Mouse (Mus musculus): ENCODE data around the gene Gm28374.
A peak's percentile ranks its signal among the peaks of the same experiment; 100 is the strongest.
"Not testable (repeated sequence)": the region's sequence is repeated elsewhere in the genome, so short reads cannot be mapped to it uniquely, and the experiment has no call there.

Gm28374 gene

GRCm38 (mm10) chr19:6082156-6082555 is at the start of gene Gm28374:
Gene Gm28374, minus strand, starts transcription at chr19:6082256.
- no peak for DNase-seq (ENCODE audit: low read depth, low spot score)

DNA sequence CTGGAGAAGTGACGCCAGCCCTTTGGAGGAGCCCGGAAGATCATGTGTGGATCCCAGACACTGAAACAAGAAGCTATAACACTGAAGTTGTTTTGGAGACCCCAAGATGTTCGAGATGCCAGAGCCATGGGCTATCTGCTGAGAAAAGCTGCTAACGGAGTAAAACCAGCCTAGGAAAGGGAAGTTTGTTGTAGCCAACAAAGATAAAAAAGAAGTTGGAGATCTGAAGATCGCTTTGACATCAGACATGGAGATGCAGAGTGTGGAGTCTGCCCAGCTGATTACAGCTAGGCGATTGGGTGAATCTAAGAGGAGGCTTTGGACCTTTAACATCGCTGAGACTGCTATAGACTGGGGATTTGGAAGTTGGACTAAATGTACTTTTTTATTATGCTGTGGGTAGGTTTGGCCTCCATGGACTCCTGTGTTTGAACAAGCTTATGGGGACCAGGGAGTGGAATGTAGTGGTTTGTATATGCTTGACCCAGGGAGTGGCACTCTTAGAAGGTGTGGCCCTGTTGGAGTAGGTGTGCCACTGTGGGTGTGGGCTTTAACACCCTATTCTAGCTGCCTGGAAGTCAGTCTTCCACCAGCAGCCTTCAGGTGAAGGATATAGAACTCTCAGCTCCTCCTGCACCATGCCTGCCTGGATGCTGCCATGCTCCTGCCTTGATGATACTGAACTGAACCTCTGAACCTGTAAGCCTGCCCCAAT is 48.5 kb upstream of the Gm28374 start:
- DNase-seq (ENCODE audit: low read depth, low spot score), result not testable (repeated sequence)

GRCm38 (mm10) chr19:6127760-6128341 is 45.8 kb upstream of the Gm28374 start, which contains the start of gene Snx15:
Gene Snx15, minus strand, starts transcription at chr19:6128304.
- DNase-seq (ENCODE audit: low read depth, low spot score), result peak; percentile 95

DNA sequence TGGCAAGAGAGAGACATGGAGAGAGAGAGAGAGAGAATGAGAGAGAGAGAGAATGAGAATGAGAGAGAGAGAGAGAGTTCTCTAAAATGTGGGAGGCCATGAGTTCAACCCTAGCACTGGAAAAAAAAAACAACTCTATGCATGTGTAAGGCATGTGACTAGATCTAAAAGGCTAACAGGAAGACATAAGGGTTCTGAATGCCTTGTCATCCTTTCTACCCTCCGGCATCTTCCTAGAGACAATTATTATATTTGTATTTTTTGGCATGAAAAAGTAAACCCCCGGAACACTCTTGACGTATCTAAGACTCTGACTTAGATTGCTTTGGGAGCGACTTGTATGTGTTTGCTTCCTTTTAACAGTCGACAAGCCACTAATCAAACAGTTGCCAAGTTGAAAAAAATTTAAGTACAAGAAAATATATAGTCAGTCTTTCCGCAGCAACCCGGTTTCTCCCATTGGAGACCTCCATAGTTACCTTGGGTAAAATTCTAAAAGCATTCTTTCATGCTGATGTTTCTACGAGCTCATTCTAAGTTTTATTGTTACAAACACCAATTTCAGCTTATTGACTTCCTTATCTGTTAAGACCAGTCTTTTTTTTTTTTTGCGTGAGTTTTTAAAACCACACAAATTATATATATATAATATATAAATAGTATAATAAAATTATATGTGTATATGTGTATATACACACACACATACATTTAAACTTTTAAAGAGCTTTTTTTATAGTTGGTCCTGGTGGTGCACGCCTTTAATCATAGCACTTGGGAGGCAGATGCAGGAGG is 44.9 kb upstream of the Gm28374 start:
- DNase-seq (ENCODE audit: low read depth, low spot score), result no peak

DNA sequence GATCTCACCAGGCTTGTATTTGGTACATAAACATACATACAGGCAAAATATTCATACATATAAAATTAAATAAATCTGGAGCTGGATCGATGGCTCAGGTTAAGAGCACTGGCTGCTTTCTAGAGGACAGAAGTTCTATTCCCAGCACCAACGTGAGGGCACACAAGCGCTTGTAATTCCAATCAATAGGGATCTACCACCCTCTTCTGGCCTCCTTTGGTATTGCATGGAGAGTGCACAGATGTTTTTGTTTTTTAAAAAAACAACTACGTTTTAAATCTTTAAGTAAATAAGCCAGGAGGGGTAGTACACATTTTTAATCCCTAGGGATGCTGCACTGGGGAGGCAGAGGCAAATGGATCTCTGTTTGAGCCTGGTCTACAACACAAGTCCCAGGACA is 44.2 kb upstream of the Gm28374 start:
- peak; percentile 63 for DNase-seq (ENCODE audit: low read depth, low spot score)

GRCm38 (mm10) chr19:6124898-6125297 is 42.8 kb upstream of the Gm28374 start:
- no peak for DNase-seq (ENCODE audit: low read depth, low spot score)

DNA sequence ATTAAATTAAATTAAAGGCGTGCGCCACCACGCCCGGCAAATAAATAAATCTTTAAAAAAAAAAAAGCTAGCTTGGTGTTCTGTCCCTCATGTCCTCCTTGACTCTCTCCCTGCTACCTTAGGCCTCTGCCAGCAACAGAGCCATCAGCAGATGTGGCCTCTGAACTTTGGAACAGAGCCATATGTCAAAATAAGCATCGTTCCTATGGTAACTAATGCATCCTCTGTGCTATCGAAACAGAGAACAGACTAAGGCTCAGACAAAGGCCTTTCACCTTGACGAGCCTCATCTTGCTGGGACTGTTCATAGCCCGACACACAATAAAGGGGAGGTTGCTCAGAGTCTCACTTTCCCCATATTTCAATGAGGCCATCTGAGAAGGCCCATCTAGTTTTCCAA is 41.3 kb upstream of the Gm28374 start:
- peak; percentile 28 for DNase-seq (ENCODE audit: low read depth, low spot score)

- no peak for DNase-seq (ENCODE audit: low read depth, low spot score)
These were observed 39.7 kb upstream of the Gm28374 start for GRCm38 (mm10) chr19:6121761-6122160.

DNA sequence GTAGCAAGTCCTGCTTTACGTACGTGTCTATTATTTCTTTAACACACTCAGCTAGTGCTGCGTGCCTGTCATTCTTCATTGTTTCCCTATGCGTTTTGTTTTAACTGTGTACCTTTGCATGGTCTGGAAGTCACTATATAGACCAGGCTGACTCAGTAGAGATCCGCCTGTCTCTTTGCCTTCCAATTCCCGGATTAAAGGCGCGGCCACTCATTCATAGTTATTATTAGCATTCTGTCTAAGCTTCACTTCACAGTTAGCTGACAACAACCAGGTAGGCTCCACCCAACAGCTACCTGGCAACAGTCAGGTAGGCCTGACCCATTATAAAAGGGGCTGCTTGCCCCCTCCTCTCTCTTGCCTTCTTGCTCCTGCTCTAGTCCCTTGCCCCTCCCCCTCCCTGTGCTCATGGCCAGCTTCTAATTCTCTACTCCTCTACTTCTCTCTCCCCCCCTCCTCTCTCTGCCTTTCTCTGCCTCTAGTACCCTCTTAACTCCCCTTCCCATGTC is 36.7 kb upstream of the Gm28374 start:
- DNase-seq (ENCODE audit: low read depth, low spot score), result peak; percentile 10

- DNase-seq (ENCODE audit: low read depth, low spot score), result peak; percentile 94
These were observed 36.1 kb upstream of the Gm28374 start, which contains the start of gene Sac3d1 for GRCm38 (mm10) chr19:6117986-6118676. Gene Sac3d1, minus strand, starts transcription at chr19:6118650.

DNA sequence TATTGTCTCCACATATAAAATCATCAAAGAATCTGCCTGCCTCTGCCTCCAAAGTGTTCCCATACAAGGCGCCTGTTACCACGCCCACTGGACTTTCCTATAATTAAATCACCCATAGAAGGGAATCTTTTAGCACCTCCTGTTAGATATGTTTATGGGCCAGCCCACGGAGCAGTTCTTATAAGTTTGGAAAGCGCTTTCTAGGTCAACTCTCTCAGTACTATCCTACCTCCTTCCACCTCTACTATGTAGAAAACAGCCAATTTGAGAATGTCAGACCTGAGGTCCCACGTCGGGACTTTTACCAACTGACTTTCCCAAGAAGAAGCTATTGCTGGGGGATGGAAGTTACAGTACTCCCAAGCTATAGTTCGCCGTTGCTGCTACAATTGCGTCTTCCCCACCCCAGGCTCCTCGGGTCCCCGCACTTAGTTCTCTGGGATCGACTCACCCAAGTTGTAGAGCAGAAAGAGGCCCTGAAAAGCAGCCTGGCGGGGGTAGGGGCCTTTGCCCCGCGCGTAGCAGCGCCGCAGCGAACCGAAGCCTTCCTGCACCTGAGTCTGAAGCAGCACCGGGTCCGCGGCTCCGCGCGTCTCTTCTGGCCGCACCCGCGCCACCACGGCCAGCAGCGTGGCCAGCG is 35.4 kb upstream of the Gm28374 start:
- DNase-seq (ENCODE audit: low read depth, low spot score), result no peak

DNA sequence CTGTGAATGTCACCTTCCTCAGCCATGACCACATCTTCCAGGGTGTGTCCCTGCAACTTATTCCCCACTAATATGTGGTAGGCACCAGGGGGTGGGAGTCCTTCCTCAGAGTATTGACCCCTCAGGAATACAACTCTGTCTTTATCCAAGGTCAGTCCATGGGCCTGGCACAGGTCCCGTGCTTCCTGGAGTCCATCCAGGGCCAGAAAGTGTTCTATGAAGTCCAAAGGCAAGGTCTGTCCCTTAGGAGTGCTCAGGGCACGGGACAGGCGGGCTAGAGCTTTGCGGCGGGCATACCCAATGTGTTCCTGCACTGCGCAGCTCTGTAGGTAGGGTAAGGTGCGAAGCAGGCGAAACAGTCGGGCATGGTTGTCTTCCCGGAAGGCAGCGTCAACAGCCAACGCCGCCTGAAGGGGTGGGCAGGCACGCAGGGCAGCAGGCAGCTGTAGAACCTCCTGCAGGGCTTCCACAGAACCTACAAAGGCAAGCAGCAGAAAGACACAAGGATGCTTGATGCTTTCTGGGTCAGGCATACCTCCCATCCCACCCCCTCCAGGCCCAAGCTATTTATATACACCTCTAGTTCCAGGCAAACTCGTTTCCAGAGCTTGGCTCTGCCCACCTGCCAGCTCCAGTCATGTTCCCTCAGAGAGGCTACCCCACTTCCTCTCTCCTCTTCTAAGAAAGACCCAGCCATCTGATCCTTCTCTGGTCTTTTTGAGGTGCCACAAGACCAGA is 34.2 kb upstream of the Gm28374 start:
- DNase-seq (ENCODE audit: low read depth, low spot score), result no peak

DNA sequence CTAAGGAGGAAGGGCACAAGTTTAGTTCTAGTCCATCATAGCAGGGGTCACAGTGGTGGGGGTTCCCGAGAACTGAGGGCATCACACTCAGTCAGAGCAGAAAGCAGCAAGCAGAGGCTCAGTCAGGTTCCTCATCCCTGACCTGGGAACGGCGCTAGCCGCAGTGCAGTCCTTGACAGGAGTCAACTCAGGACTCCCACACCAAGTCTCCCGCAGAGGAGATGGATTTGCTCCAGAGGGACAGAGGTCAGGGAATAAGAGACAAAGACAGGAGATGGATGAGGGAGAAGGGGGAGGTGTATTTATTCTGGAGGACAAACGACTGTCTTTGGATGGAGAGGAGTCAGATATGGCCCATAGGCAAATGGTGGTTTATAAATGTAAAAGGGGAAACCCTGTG is 31.1 kb upstream of the Gm28374 start:
- no peak for DNase-seq (ENCODE audit: low read depth, low spot score)

DNA sequence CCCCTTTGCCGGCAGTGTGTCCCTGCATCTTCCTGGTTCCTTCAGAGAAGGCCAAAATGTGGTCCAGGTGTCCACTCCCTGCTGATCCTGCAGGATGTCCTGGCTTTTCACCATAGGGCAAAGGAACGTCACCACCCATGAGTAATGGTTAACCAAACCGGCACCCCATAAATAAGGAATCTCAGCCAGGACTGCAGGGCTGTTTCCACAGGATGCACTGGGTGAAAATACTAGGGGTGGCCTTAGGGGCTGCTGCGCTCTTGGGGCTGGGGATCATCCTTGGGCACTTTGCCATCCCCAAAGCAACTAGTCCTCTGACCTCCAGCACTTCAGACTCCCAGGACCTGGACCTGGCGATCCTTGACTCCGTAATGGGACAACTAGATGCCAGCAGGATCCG is 23.5 kb upstream of the Gm28374 start, which contains the start of gene Naaladl1:
TSS of gene Naaladl1 (plus strand) at position 197 of the 400 bp plus-strand sequence.
- DNase-seq (ENCODE audit: low read depth, low spot score), result no peak

- no peak for DNase-seq (ENCODE audit: low read depth, low spot score)
These were observed 22.4 kb upstream of the Gm28374 start for GRCm38 (mm10) chr19:6104476-6104875.

DNA sequence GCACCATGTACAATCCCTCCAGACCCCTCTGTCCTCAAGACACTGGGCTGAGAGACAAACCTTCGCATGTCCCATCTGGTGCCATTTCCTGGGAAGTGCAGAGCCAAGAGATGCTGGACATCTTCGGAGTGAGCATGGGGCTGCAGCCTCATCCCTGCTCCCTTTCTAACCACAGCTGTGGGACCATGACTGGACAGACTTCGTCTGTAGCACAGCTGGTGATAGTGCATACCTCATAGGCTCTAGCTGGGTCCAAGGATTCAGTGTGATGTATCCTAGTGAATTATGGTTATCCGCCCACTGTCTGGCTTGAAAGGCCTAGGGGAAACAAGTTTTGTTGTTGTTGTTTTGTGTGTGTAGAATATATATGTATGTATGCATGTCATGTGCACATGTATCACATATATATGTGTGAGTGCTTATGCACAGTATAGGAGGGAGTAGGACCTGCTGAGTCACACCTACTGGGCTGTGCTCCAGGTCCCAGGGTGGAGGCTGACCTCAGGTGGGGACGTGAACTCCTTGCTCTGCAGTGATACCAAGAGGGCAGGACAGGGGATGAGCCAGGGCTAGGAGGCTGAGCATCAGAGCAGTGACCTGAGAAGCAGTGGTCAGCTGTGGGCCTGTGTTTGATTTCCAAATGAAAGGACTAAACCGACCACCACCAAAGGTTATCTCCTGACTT is 20.3 kb upstream of the Gm28374 start:
- DNase-seq (ENCODE audit: low read depth, low spot score), result no peak

DNA sequence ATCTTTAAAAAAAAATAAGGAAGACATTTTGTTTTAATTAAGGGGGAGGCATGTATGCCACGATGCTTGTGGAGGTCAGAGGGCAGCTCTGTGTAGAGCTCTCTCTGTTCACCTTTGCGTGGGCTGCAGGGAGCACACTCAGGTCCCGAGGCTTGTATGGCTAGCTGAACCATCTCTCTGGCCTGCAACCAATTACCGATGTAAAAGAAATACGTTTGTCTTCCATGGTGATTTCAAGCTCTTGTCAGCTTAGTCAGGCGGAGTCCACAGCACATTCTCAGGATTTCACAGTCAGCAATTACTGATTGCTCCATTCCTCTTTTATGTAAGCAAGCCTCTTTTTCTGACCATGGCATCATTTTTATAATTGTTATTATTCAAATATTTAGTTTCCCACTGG is 19.1 kb upstream of the Gm28374 start:
- DNase-seq (ENCODE audit: low read depth, low spot score), result no peak

DNA sequence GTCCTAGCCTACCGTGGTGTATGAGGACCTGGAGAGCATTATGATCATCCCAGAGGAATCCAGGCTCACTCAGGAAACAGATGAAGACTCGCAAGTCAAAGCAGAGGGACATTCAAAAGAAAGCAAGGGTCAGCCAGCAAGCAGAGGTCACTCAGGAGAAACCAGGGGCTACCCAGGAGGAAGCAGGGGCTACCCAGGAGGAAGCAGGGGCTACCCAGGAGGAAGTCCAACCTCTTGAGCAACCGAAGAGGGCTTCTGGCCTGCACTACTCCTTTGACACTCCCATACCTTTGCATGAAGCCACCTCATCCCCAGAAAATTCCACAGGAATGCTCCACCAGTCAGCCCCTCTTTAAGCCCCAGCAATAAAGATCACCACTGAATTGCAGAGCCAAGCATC is 15.8 kb upstream of the Gm28374 start:
- DNase-seq (ENCODE audit: low read depth, low spot score), result no peak

- no peak for DNase-seq (ENCODE audit: low read depth, low spot score)
These were observed 12.1 kb upstream of the Gm28374 start, which contains the start of gene AC131692.1 for GRCm38 (mm10) chr19:6094119-6094518. Gene AC131692.1, plus strand, starts transcription at chr19:6094419.

DNA sequence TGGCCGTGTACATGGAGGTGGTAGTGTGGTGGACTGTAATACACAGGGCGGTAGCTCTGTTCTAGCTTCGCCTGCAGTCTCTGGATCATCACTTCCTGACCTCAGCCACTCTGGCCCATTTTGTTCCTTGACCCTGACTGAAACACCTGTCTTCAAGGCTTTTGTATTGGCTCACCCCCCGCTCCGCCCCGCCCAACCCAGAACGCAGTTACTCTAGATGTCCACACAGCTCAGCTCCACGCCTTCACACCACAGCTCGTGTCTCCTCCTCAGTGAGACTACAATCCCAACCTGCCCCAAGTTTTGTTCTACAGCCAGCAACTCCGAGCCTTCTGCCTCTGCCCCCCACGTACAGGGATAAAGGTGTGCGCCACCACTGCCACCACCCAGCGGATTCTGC is 6.8 kb upstream of the Gm28374 start:
- no peak for DNase-seq (ENCODE audit: low read depth, low spot score)
